Mouse (Mus musculus) heart, embryonic 16.5 days (tissue): ENCODE results near the gene Negr1. TPM values are rescaled to one million over a fixed set of nuclear protein-coding genes. Genes with fewer than 3 reads are reported as not detected.
"Not testable (repeated sequence)": the region's sequence is repeated elsewhere in the genome, so short reads cannot be mapped to it uniquely, and the experiment has no call there.

Source experiments
- ATAC-seq: fragments of 200-750 bp; cut with Nextera tagmentation; replicated peaks from 2 replicates; pipeline ENCODE4 v1.8.0; 2017; ENCODE audit warnings: moderate number of reproducible peaks; ENCODE audit not compliant: insufficient read depth, low FRiP score; ENCODE audit errors: extremely low read depth
- H3K27ac ChIP-seq: fragments of 300-500 bp; sonication (generic); 2 replicates; pipeline ENCODE4 v1.5.1; 2014; ENCODE audit warnings: mild to moderate bottlenecking, low read length, control low read depth, moderate library complexity
- H3K27me3 ChIP-seq: fragments of 300-500 bp; sonication (generic); 2 replicates; pipeline ENCODE4 v1.6.1; 2014; ENCODE audit warnings: low read length, mixed read lengths; ENCODE audit not compliant: control insufficient read depth, insufficient read depth
- H3K36me3 ChIP-seq: fragments of 300-500 bp; sonication (generic); 2 replicates; pipeline ENCODE4 v1.6.1; 2014; ENCODE audit not compliant: control insufficient read depth, insufficient read depth
- H3K4me1 ChIP-seq: fragments of 300-500 bp; sonication (generic); 2 replicates; pipeline ENCODE4 v1.6.1; 2014; ENCODE audit warnings: low read length, mixed read lengths; ENCODE audit not compliant: control insufficient read depth, insufficient read depth
- H3K4me2 ChIP-seq: fragments of 300-500 bp; sonication (generic); 2 replicates; pipeline ENCODE4 v1.6.1; 2014; ENCODE audit warnings: low read depth, mild to moderate bottlenecking, control low read depth, low read length
- H3K4me3 ChIP-seq: fragments of 300-500 bp; sonication (generic); 2 replicates; pipeline ENCODE4 v1.5.1; 2014; ENCODE audit warnings: mild to moderate bottlenecking, control low read depth, low read length
- H3K9ac ChIP-seq: fragments of 300-500 bp; sonication (generic); 2 replicates; pipeline ENCODE4 v1.6.1; 2014; ENCODE audit warnings: low read length, control low read depth
- H3K9me3 ChIP-seq: fragments of 300-500 bp; sonication (generic); replicated peaks from 2 replicates; pipeline ENCODE4 v1.6.1; 2016; ENCODE audit warnings: low read length; ENCODE audit not compliant: control insufficient read depth
- WGBS: fragments of 180-500 bp; shearing (Covaris S2); extraction: QIAGEN DNeasy Blood & Tissue Kit; methylation state at CpG from one replicate; pipeline ENCODE4 v1.1.7; 2014; 5-methylcytosine and 5-hydroxymethylcytosine counted together
- polyA plus RNA-seq: library from polyadenylated mRNA; unstranded; fragments of >200 nt; fragmentation: Nextera tagmentation; extraction: Ambion mirVana; gene quantifications from 2 replicates; pipeline ENCODE4 v1.2.1, GENCODE M21; 2015

The Negr1 gene
- polyA plus RNA-seq, 1 experiment from 2014 or later: 1.2 TPM

DNA sequence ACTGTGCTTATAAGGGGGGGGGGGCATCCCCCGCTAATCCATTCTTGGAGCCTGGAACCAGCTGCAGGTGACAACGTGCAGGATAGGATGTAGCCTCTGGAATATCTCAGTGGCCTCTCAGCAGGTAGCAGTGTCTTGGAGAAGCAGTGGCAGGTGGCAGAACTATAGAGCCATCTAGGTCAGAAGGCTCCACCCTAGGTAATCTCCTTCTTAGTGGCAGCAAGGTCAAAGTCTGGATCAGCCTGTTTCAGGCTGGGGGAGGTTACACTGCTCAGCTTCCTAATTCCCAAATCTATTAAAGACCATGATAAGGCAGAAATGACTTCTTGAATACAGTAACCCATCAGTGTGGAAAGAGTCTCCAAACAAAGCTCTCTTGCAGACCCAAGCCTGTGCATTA is 502.8 kb downstream of the Negr1 start:
- not testable (repeated sequence) for H3K27ac ChIP-seq, H3K4me2 ChIP-seq, H3K36me3 ChIP-seq, H3K4me1 ChIP-seq, H3K4me3 ChIP-seq, H3K9ac ChIP-seq, H3K9me3 ChIP-seq, H3K27me3 ChIP-seq, ATAC-seq
- WGBS: 62% methylated on average over 2 of the region's 2 CpGs

DNA sequence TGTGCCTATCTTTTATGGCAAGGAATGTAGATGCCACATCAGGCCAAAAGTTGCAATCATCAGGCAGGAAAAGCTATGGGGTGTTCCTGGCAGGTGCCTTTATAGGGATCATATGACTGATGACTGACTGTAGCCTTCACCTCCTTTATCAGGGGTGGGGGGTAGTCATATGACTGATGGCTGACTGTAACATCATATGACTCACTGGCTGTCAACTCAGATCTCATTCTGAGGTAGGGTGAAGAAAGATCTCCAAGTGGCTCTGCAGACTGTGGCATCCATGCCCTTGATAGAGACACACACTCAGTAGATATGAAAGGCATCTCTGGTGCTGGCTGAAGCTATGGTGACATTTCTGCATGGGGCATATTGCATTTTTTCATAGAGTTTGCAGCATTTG is 504.7 kb downstream of the Negr1 start:
- H3K9me3 ChIP-seq: no peaks in the 10 kb centered on the region
- no peak overlapping the region for H3K4me2 ChIP-seq
- no peaks in the 10 kb centered on the region for H3K36me3 ChIP-seq
- H3K27me3 ChIP-seq: no peaks in the 10 kb centered on the region
- H3K9ac ChIP-seq: no peak overlapping the region
- ATAC-seq: peak; percentile 84
- peak overlapping the region; percentile 55; the same call in 1 of the 2 replicates for H3K27ac ChIP-seq
- H3K4me1 ChIP-seq: peaks cover 2% of the 10 kb centered on the region
- H3K4me3 ChIP-seq: no peak overlapping the region

DNA sequence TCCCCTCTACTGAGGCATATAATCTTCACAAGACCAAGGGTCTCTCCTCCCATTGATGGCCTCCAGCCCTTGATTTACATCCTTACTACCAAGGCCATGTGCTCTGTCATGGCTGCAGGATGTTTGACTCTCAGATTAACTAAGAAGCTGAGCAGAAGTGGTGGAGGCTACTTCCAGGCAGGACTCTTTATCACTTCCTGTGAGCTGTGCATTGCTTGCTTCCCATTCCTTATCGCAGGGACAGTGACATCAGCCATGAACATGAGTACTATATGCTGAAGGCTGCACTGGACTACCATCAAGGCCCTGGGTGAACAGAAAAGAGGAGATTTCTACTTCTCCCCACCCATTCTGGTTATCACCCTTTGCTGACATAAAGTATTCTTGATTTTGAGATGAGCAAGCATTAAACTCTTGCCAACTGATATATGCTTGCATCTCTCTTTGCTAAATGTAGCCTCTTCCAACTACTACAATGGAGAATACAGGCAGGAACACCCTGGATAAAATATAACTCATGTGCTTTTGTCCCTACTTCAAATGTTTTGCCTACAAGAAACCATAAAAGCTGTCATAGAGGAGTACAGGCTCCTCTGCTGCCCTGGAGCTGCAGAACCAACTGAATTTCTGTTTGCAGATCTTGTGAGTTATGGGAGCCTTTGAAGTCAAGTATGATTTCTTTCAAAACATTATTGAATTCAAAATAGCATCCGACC is 517.8 kb downstream of the Negr1 start:
- no peaks in the 10 kb centered on the region for H3K27me3 ChIP-seq
- H3K36me3 ChIP-seq: no peaks in the 10 kb centered on the region
- no peak overlapping the region for H3K4me3 ChIP-seq
- no peak overlapping the region; the same call in 1 of the 2 replicates for H3K27ac ChIP-seq
- no peaks in the 10 kb centered on the region; the same call in 1 of the 2 replicates for H3K4me1 ChIP-seq
- H3K4me2 ChIP-seq: no peak overlapping the region
- WGBS: 47% methylated on average over 2 of the region's 2 CpGs
- no peaks in the 10 kb centered on the region for H3K9me3 ChIP-seq
- ATAC-seq: no peak
- H3K9ac ChIP-seq: no peak overlapping the region

DNA sequence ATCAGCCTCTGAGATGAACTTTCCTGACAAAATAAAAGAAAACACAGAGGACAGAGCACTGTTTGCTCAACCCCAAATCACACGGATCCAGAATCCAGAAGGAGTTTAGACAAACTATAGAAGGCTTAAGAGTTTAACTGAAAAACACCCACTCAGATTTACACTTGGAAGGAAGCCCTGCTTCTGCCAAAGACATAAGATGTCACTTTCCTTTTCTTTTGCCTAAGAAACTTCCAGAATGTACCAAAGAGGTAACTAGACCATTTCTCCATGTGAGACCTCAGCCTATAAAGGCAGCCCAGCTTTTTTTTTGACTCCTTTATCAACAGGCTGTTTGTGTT is 518.3 kb downstream of the Negr1 start:
- Histone ChIP-seq H3K4me3 (no peak overlapping the region), H3K27me3 (no peaks in the 10 kb centered on the region), H3K4me2 (no peak overlapping the region), H3K36me3 (no peaks in the 10 kb centered on the region), H3K4me1 (no peaks in the 10 kb centered on the region; the same call in 1 of the 2 replicates), H3K9me3 (no peaks in the 10 kb centered on the region), H3K27ac (no peak overlapping the region; the same call in 1 of the 2 replicates), H3K9ac (no peak overlapping the region)
- 54% methylated on average over 1 of the region's 1 CpGs for WGBS
- ATAC-seq: no peak

DNA sequence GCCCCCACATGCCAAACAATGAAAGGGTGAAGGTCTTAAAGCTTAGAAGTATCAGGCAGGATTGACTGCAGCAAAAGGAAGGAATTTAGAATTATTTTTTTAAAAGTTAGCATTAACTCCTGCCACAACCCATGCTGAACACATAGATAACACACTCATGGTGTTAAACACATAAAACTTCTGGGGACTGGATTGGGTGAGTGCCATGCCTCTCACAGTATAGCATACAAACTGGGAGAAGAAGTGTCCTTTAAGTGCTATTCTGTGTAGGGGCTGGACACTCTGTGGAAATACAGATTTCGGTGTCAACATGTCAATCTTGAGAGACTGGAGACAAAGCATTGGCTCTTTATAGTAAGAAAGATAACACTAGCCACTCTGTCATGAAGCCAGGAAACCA is 519.0 kb downstream of the Negr1 start:
- H3K27ac ChIP-seq: no peak overlapping the region; the same call in 1 of the 2 replicates
- ATAC-seq: no peak

DNA sequence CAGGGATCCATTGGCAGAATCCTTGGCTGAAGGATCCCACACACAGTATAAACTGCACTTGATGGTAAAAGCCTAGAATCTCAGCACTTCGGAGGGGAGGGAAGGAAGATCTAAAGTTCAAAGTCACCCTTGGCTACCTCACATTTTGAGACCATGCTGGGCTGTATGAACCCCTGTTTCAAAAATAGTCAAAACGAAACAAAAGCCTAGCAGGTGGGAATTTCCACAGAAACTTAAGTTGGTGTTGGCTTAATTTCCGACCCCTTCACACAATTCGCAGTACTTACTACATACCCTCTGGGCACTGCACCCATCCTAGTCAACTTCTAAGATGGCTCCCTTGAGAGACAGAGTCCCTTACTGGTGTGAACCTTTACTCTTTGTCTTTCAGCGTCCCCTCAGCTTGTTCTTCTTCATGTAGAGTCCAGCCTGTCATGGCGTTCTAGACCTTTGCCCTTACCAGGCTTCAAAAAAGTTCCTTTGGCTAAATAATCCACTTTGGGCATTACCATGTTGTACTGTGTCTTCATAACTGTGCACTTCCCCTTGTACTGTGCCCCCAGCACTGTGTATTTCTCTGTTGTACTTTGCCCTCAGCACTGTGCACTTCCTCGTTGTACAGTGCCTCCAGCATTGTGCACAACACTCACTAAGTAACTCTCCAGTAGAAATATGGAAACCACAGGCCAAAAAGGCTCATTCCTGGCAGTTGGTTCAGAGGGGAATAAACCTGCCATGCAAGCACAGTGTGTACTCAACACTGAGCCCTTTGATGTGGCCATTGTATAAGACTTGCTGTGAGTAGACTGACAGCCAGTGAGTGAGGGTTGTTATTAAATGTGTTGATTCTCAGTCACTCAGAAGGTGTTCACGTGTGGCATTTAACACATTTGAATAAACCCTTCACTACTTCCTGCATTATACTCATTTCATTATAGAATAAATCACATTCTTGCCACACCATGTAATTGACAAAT is 521.5 kb downstream of the Negr1 start:
- Histone ChIP-seq H3K27me3 (no peaks in the 10 kb centered on the region), H3K36me3 (no peaks in the 10 kb centered on the region), H3K4me1 (no peaks in the 10 kb centered on the region; the same call in 1 of the 2 replicates), H3K9ac (no peak overlapping the region), H3K9me3 (no peaks in the 10 kb centered on the region), H3K4me3 (no peak overlapping the region), H3K27ac (no peak overlapping the region), H3K4me2 (no peak overlapping the region)
- no peak for ATAC-seq
- WGBS: 85% methylated on average over 8 of the region's 8 CpGs

More for the DNA sequence above, 519.0 kb downstream of the Negr1 start:
- H3K4me1 ChIP-seq: no peaks in the 10 kb centered on the region; the same call in 1 of the 2 replicates
- no peak overlapping the region for H3K4me2 ChIP-seq
- H3K36me3 ChIP-seq: no peaks in the 10 kb centered on the region
- no peaks in the 10 kb centered on the region for H3K27me3 ChIP-seq
- H3K9ac ChIP-seq: no peak overlapping the region
- H3K9me3 ChIP-seq: no peaks in the 10 kb centered on the region
- 79% methylated on average over 1 of the region's 1 CpGs for whole genome bisulfite sequencing
- H3K4me3 ChIP-seq: no peak overlapping the region

DNA sequence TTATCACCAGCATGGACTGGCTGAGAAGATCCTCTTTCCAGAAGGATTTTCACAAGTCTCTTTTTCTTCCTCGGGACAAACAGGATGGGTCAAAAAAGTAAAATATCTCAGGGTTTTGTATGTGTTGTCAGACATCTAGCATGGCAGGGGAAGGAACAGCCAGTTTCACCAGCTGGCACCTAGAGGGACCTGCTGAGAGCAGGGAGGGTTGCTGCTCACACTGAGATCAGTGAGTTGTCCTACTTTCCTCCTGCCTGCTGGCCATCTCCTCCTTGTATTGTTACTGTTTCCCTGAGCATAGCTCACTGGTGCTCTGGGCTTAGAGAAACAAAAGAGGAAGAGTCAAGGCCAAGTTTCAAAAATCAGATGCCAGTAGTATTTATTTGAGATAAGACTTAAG is 523.6 kb downstream of the Negr1 start:
- Histone ChIP-seq H3K27me3 (no peaks in the 10 kb centered on the region), H3K4me3 (no peak overlapping the region), H3K4me2 (no peak overlapping the region), H3K4me1 (no peaks in the 10 kb centered on the region), H3K9me3 (no peaks in the 10 kb centered on the region), H3K27ac (no peak overlapping the region), H3K9ac (no peak overlapping the region), H3K36me3 (no peaks in the 10 kb centered on the region)
- no peak for ATAC-seq
- WGBS: 67% methylated on average over 1 of the region's 1 CpGs

DNA sequence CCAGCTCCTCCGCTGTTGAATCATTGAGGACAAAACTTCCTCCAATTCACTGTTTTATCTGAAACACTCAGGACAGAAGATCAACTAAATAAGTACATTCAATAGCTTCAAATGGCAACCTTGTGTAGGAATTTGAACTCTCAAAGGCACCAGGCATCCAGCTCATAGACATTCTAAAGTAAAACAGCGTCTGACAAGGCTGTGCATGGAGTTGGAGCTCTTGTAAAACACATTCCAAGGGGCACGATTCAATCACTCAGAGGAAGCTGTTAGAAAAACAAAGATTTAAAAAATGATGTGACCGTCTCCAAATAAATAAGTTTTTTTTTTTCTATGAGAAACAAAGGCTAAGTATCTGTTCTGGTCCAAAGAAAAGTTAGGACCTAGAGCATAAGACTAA is 528.5 kb downstream of the Negr1 start:
- no peak overlapping the region for H3K4me2 ChIP-seq
- ATAC-seq: no peak
- no peaks in the 10 kb centered on the region for H3K36me3 ChIP-seq
- H3K27me3 ChIP-seq: no peaks in the 10 kb centered on the region
- H3K4me1 ChIP-seq: no peaks in the 10 kb centered on the region
- H3K9ac ChIP-seq: no peak overlapping the region
- H3K9me3 ChIP-seq: no peaks in the 10 kb centered on the region
- H3K4me3 ChIP-seq: no peak overlapping the region
- 42% methylated on average over 4 of the region's 4 CpGs for WGBS
- H3K27ac ChIP-seq: no peak overlapping the region

DNA sequence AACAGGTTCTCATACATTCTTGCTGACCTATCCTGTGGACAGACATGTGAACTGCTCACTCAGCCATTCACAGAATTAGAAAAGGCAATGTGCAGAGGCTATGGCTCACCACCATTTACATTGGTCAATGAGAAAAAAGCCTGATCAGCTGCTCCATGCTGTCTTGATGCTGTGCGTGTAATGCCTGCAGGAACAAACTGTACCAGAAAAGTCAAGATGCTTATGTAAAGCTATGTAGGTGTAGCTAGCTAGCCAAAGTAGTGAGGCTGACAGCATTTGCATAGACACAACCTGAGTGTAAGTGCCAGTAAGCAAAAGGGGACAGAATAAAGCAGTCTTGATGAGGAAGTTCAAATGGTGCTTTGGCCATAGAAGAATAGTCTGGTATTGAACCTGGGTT is 534.7 kb downstream of the Negr1 start:
- WGBS: 90% methylated on average over 1 of the region's 1 CpGs
- no peaks in the 10 kb centered on the region for H3K9me3 ChIP-seq
- H3K27ac ChIP-seq: no peak overlapping the region
- no peak overlapping the region for H3K9ac ChIP-seq
- no peak for ATAC-seq
- H3K27me3 ChIP-seq: no peaks in the 10 kb centered on the region
- H3K4me2 ChIP-seq: no peak overlapping the region
- no peak overlapping the region for H3K4me3 ChIP-seq
- peaks cover 6% of the 10 kb centered on the region; the same call in 1 of the 2 replicates for H3K4me1 ChIP-seq
- no peaks in the 10 kb centered on the region for H3K36me3 ChIP-seq
